Comparison of ENCODE assay signal across 8 mouse cellular contexts in genomic region chr3:89454401-89455177, GRCm38 (mm10). TPM values are rescaled to one million over a fixed set of nuclear protein-coding genes. Genes with fewer than 3 reads are reported as not detected.
DNase-seq lines count a peak whose midpoint lies in the region; ATAC-seq and TF ChIP-seq lines count a peak whose summit lies in the region.

Gene Pmvk, plus strand, starts transcription at chr3:89454541.

- H3K4me3 ChIP-seq in heart, postnatal 0 days (ENCODE audit: low read depth, low read length): no peak within 1 kb of the TSS
- no peak within 1 kb of the TSS for H3K4me3 ChIP-seq in ES-E14 (ENCODE audit: insufficient read depth in 1 of 2, low read depth in 1 of 2, low read length in 2 of 2, poor library complexity in 1 of 2, severe bottlenecking in 1 of 2)
- H3K4me3 ChIP-seq in embryonic facial prominence, embryonic 15.5 days (replicated peaks): no peak within 1 kb of the TSS

- no peaks in the 10 kb centered on the region for H3K9me3 ChIP-seq in heart, postnatal 0 days (replicated peaks; ENCODE audit: control insufficient read depth, low read length)
- no peaks in the 10 kb centered on the region for H3K9me3 ChIP-seq in ES-E14 (ENCODE audit: control insufficient read depth, insufficient read depth, low read depth, low read length)
- no peaks in the 10 kb centered on the region for H3K9me3 ChIP-seq in embryonic facial prominence, embryonic 15.5 days (replicated peaks)

- WGBS in heart, postnatal 0 days: 60% methylated on average over 10 of the region's 10 CpGs
- WGBS in embryonic facial prominence, embryonic 15.5 days: 57% methylated on average over 10 of the region's 10 CpGs

- H3K9ac ChIP-seq in heart, postnatal 0 days (replicated peaks; ENCODE audit: low read depth, low read length): no peak within 1 kb of the TSS
- no peak within 1 kb of the TSS for H3K9ac ChIP-seq in ES-E14 (ENCODE audit: insufficient read depth, low read depth, low read length, poor library complexity, severe bottlenecking)
- no peak within 1 kb of the TSS for H3K9ac ChIP-seq in embryonic facial prominence, embryonic 15.5 days

- no peaks in the 10 kb centered on the region for H3K27me3 ChIP-seq in heart, postnatal 0 days (ENCODE audit: control insufficient read depth, insufficient read depth, low read length)
- H3K27me3 ChIP-seq in embryonic facial prominence, embryonic 15.5 days: no peaks in the 10 kb centered on the region

- in situ Hi-C loops in ES-E14 (cut with MboI; ENCODE audit: low sequenced_read_pairs in 2 of 2, unreplicated experiment in 2 of 2): no loop called here

- H3K4me1 ChIP-seq in heart, postnatal 0 days (ENCODE audit: control insufficient read depth, insufficient read depth): peaks cover 9% of the 10 kb centered on the region; the same call in 1 of the 2 replicates
- H3K4me1 ChIP-seq in ES-E14 (ENCODE audit: control insufficient read depth in 2 of 2, insufficient read depth in 2 of 2, low read length in 2 of 2, poor library complexity in 1 of 2): peaks cover 2 to 14% of the 10 kb centered on the region in 2 experiments; a peak in 3 of 4 replicates
- H3K4me1 ChIP-seq in embryonic facial prominence, embryonic 15.5 days: peaks cover 16% of the 10 kb centered on the region

- no peak within 1 kb of the TSS for H3K27ac ChIP-seq in heart, postnatal 0 days (ENCODE audit: low read depth)
- H3K27ac ChIP-seq in ES-E14 (ENCODE audit: insufficient read depth, low read depth, low read length, poor library complexity, severe bottlenecking): no peak within 1 kb of the TSS; the same call in 1 of the 2 replicates
- no peak within 1 kb of the TSS for H3K27ac ChIP-seq in embryonic facial prominence, embryonic 15.5 days (replicated peaks)

- H3K36me3 ChIP-seq in heart, postnatal 0 days (replicated peaks; ENCODE audit: control insufficient read depth, insufficient read depth, low read length): no peaks in the 10 kb centered on the region
- no peaks in the 10 kb centered on the region for H3K36me3 ChIP-seq in ES-E14 (ENCODE audit: control insufficient read depth, insufficient read depth, low read length, poor library complexity, severe bottlenecking)
- no peaks in the 10 kb centered on the region for H3K36me3 ChIP-seq in embryonic facial prominence, embryonic 15.5 days

- TF ChIP-seq EP300 in heart, postnatal 0 days (IDR thresholded peaks at IDR 0.05; ENCODE audit: low read depth): no peak

- no peak within 1 kb of the TSS for H3K4me2 ChIP-seq in heart, postnatal 0 days (ENCODE audit: low read depth, low read length)
- no peak within 1 kb of the TSS for H3K4me2 ChIP-seq in embryonic facial prominence, embryonic 15.5 days (replicated peaks)

- ATAC-seq in heart, postnatal 0 days (ENCODE audit: insufficient read depth, low read depth): no peak
- ATAC-seq in embryonic facial prominence, embryonic 15.5 days (ENCODE audit: insufficient number of reproducible peaks, low FRiP score, low TSS enrichment, low read depth): no peak
- no peak for ATAC-seq in monocyte, adult 5-6 weeks (replicated peaks; ENCODE audit: insufficient number of reproducible peaks, low FRiP score, low TSS enrichment, poor library complexity, severe bottlenecking)

- no peak for TF ChIP-seq CTCF in heart, postnatal 0 days (IDR thresholded peaks at IDR 0.05; ENCODE audit: low read depth)

- no peak for DNase-seq in heart, postnatal 0 days (ENCODE audit: low spot score)
- DNase-seq in heart, postnatal 14 days: no peak
- DNase-seq in ES-E14 (ENCODE audit: low read depth, low spot score): no peak
- DNase-seq in left cerebral cortex, postnatal 10 days (ENCODE audit: extremely low spot score in 1 of 2, low spot score in 2 of 2): no peak
- no peak for DNase-seq in cerebellum, adult 18-20 months
- no peak for DNase-seq in lung, postnatal 4 days

- intact Hi-C loops in heart, postnatal 14 days (cut with DNase I): loop anchor here (5.0 kb wide), 2 partner anchors 33 to 233 kb away; no protein-coding TSS in a partner anchor
- intact Hi-C loops in left cerebral cortex, postnatal 10 days (cut with DNase I): no loop called here

TF ChIP-seq in ES-E14, 5 proteins besides CTCF, POLR2A, EP300 and RAD21:
- TF ChIP-seq ZNF384 (IDR thresholded peaks at IDR 0.05; ENCODE audit: low read depth, low read length): no peak
- TF ChIP-seq CHD2 (IDR thresholded peaks at IDR 0.05; ENCODE audit: low read depth, low read length): no peak
- no peak for TF ChIP-seq ZC3H11A (IDR thresholded peaks at IDR 0.05; ENCODE audit: borderline replicate concordance, low read depth, low read length)
- TF ChIP-seq HCFC1 (IDR thresholded peaks at IDR 0.05; ENCODE audit: borderline replicate concordance, insufficient read depth, low read length): no peak
- no peak for TF ChIP-seq MAFK (IDR thresholded peaks at IDR 0.05; ENCODE audit: insufficient read depth, low read depth, low read length)

RNA-seq across cellular contexts. Expression of gene Pmvk, which starts in this region (rescaled TPM):
- 26.2 and 38.0 TPM in 2 replicates for total RNA-seq in heart, postnatal 0 days (2014; rRNA removed; ENCODE audit: low replicate concordance)
- polyA plus RNA-seq in heart, postnatal 0 days (2015; fragmentation: Nextera tagmentation; extraction: Ambion mirVana): 50.7 and 52.9 TPM in 2 replicates
- 1 to 10 TPM; 8.8 to 9.2 TPM for total RNA-seq in heart, postnatal 14 days (2021)
- total RNA-seq in ES-E14 (2012; rRNA removed): 35.0 and 38.6 TPM in 2 replicates
- polyA plus RNA-seq in embryonic facial prominence, embryonic 15.5 days (2015; fragmentation: Nextera tagmentation; extraction: Ambion mirVana): 51.3 and 59.1 TPM in 2 replicates
- total RNA-seq in left cerebral cortex, postnatal 10 days (2021): 10 to 100 TPM; 43.4 to 45.9 TPM
- 18.0 to 23.5 TPM (median 21.0 TPM) in 3 replicates for total RNA-seq in monocyte, adult 5-6 weeks (2017)
